Mouse (Mus musculus): Measurements from ENCODE around the gene Stam2. TPM values are rescaled to one million over a fixed set of nuclear protein-coding genes. Genes with fewer than 3 reads are reported as not detected.

Stam2 gene
- total and polyA plus RNA-seq, 2 experiments from 2014 or later, result 21.9 to 25.5 TPM

- Histone ChIP-seq H3K4me2 (ENCODE audit: low read depth, low read length) (no peak overlapping the region), H3K36me3 (ENCODE audit: insufficient read depth, low read length) (no peaks in the 10 kb centered on the region), H3K4me1 (ENCODE audit: insufficient read depth, low read length) (no peaks in the 10 kb centered on the region), H3K27me3 (ENCODE audit: insufficient read depth, low read length) (no peaks in the 10 kb centered on the region), H3K9me3 (ENCODE audit: low read length) (no peaks in the 10 kb centered on the region), H3K9ac (replicated peaks; ENCODE audit: low read length) (no peak overlapping the region), H3K27ac (no peak overlapping the region), H3K4me3 (ENCODE audit: low read length) (no peak overlapping the region)
- 89% methylated on average over 6 of the region's 6 CpGs for WGBS
- no peak for DNase-seq (ENCODE audit: low spot score)
- ATAC-seq, result no peak
- TF ChIP-seq CTCF (IDR thresholded peaks at IDR 0.05; ENCODE audit: low read depth), result no peak
Measured at GRCm38 (mm10) chr2:52668480-52668879, 73.6 kb downstream of the Stam2 start.

DNA sequence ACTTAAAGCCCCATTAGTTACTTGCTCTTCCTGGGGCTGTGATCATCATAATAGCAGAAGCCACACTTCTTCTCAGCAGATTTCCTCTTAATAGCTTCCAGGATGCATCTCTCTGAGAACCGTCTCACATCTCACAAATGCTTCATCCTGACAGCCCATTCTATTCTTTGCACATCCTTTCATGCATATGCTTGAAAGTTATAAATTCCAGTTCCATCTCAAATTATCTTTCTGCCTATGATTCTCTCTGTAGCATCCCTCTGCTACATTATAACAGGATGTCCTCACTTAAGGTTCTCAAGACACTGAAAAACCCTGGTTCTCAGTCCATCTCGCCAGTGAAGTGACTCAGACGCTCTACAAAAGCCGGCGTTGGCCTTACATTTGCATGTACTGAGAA is 85.4 kb downstream of the Stam2 start:
- H3K4me1 ChIP-seq (ENCODE audit: insufficient read depth, low read length), result no peaks in the 10 kb centered on the region
- no peak for ATAC-seq
- WGBS, result 89% methylated on average over 5 of the region's 5 CpGs
- no peaks in the 10 kb centered on the region for H3K27me3 ChIP-seq (ENCODE audit: insufficient read depth, low read length)
- no peak overlapping the region for H3K4me3 ChIP-seq (ENCODE audit: low read length)
- H3K36me3 ChIP-seq (ENCODE audit: insufficient read depth, low read length), result no peaks in the 10 kb centered on the region
- no peaks in the 10 kb centered on the region for H3K9me3 ChIP-seq (ENCODE audit: low read length)
- no peak for DNase-seq (ENCODE audit: low spot score)
- H3K27ac ChIP-seq, result no peak overlapping the region
- H3K4me2 ChIP-seq (ENCODE audit: low read depth, low read length), result no peak overlapping the region
- no peak for TF ChIP-seq CTCF (IDR thresholded peaks at IDR 0.05; ENCODE audit: low read depth)
- H3K9ac ChIP-seq (replicated peaks; ENCODE audit: low read length), result no peak overlapping the region

- Histone ChIP-seq H3K4me2 (ENCODE audit: low read depth, low read length) (no peak overlapping the region), H3K9me3 (ENCODE audit: low read length) (no peaks in the 10 kb centered on the region), H3K9ac (replicated peaks; ENCODE audit: low read length) (no peak overlapping the region), H3K4me3 (ENCODE audit: low read length) (no peak overlapping the region), H3K27ac (no peak overlapping the region), H3K4me1 (ENCODE audit: insufficient read depth, low read length) (no peaks in the 10 kb centered on the region), H3K27me3 (ENCODE audit: insufficient read depth, low read length) (no peaks in the 10 kb centered on the region), H3K36me3 (ENCODE audit: insufficient read depth, low read length) (no peaks in the 10 kb centered on the region)
- DNase-seq (ENCODE audit: low spot score) (no peak), ATAC-seq (no peak)
- no peak for TF ChIP-seq CTCF (IDR thresholded peaks at IDR 0.05; ENCODE audit: low read depth)
- 75% methylated on average over 4 of the region's 4 CpGs for WGBS
Measured at GRCm38 (mm10) chr2:52654541-52654940, 87.5 kb downstream of the Stam2 start.

DNA sequence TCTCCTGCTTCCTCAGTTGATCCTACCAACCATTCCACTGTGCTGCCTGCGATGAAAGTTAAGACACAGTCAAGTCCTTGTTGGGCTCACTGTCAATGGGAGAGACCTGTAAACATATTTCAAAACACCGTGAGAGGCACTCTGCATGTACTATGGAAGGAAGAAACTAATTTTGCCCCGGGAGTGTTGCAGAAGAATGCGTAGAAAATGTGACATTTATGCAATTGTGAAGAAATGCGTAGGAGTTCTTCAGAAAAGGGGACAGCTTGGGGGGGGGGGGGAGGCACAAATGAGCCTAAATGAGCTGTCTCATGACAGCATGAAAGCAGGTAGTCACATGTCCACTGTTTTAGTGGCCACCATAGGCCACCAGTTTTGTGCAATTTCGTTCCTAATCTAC is 90.5 kb downstream of the Stam2 start:
- H3K27me3 ChIP-seq (ENCODE audit: insufficient read depth, low read length), result no peaks in the 10 kb centered on the region
- 74% methylated on average over 6 of the region's 6 CpGs for WGBS
- no peak for ATAC-seq

DNA sequence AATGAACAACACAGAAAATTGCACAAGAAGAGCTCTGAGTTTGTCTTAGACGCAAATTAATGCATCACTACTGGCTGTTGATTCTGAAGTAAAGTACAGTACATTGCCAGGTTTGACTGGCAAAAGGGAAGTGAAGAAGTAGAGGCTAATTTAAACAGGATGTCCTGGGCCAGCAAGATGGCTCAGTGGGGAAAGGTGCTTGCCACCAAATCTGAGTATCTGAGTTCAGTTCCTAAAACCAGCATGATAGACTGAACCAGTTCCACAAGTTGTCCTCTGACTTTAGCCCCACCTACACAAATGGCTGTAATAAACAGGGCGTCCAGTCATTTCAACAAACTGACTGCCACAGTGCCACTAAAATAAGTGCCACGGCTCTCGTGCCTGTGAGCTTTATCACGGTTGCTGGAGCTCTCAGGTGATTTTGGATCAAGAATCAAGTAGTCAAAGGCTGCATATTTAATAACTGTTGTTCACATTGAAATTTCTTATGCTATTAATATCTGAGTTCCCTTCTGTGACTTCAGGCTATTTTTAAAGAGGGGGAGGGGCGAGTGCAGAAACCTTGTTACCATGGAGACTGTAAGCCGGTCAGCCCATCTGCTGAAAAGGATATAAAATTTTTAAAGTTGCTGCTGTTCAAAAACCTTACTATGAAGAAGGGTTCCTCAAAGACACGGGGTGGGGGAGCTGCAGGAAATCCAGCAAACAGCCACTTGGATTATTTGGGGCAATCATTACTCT is 94.7 kb downstream of the Stam2 start:
- 61% methylated on average over 8 of the region's 8 CpGs for WGBS
- DNase-seq (ENCODE audit: low spot score), result peak; percentile 51
- Histone ChIP-seq H3K9ac (replicated peaks; ENCODE audit: low read length) (no peak overlapping the region), H3K4me2 (ENCODE audit: low read depth, low read length) (no peak overlapping the region), H3K4me3 (ENCODE audit: low read length) (no peak overlapping the region), H3K9me3 (ENCODE audit: low read length) (no peaks in the 10 kb centered on the region), H3K27ac (no peak overlapping the region), H3K27me3 (ENCODE audit: insufficient read depth, low read length) (no peaks in the 10 kb centered on the region), H3K4me1 (ENCODE audit: insufficient read depth, low read length) (no peaks in the 10 kb centered on the region), H3K36me3 (ENCODE audit: insufficient read depth, low read length) (no peaks in the 10 kb centered on the region)
- TF ChIP-seq CTCF (IDR thresholded peaks at IDR 0.05; ENCODE audit: low read depth), result no peak
- peak; percentile 58; the same call in 1 of the 2 replicates for ATAC-seq

More for the DNA sequence above, 90.5 kb downstream of the Stam2 start:
- DNase-seq (ENCODE audit: low spot score), result no peak
- Histone ChIP-seq H3K27ac (no peak overlapping the region), H3K4me1 (ENCODE audit: insufficient read depth, low read length) (no peaks in the 10 kb centered on the region), H3K9me3 (ENCODE audit: low read length) (no peaks in the 10 kb centered on the region), H3K4me2 (ENCODE audit: low read depth, low read length) (no peak overlapping the region), H3K36me3 (ENCODE audit: insufficient read depth, low read length) (no peaks in the 10 kb centered on the region), H3K9ac (replicated peaks; ENCODE audit: low read length) (no peak overlapping the region), H3K4me3 (ENCODE audit: low read length) (no peak overlapping the region)
- no peak for TF ChIP-seq CTCF (IDR thresholded peaks at IDR 0.05; ENCODE audit: low read depth)

GRCm38 (mm10) chr2:52643657-52644056 is 98.4 kb downstream of the Stam2 start:
- Histone ChIP-seq H3K4me3 (ENCODE audit: low read length) (no peak overlapping the region), H3K36me3 (ENCODE audit: insufficient read depth, low read length) (no peaks in the 10 kb centered on the region), H3K4me2 (ENCODE audit: low read depth, low read length) (no peak overlapping the region), H3K9ac (replicated peaks; ENCODE audit: low read length) (no peak overlapping the region), H3K9me3 (ENCODE audit: low read length) (no peaks in the 10 kb centered on the region), H3K4me1 (ENCODE audit: insufficient read depth, low read length) (no peaks in the 10 kb centered on the region), H3K27me3 (ENCODE audit: insufficient read depth, low read length) (no peaks in the 10 kb centered on the region), H3K27ac (no peak overlapping the region)
- no peak for ATAC-seq
- DNase-seq (ENCODE audit: low spot score), result no peak
- WGBS, result 87% methylated on average over 6 of the region's 6 CpGs
- no peak for TF ChIP-seq CTCF (IDR thresholded peaks at IDR 0.05; ENCODE audit: low read depth)

Other genes starting within 250 kb of the Stam2 start
- gene Cacnb4, start 65.5 kb downstream of the Stam2 start, total RNA-seq (2014; rRNA removed), result 8.6 and 9.7 TPM in 2 replicates
- 12.8 and 14.7 TPM in 2 replicates for gene Cacnb4, start 65.5 kb downstream of the Stam2 start, polyA plus RNA-seq (2015; fragmentation: Nextera tagmentation; extraction: Ambion mirVana)
- 25.2 and 27.6 TPM in 2 replicates for gene Fmnl2, start 115.6 kb upstream of the Stam2 start, total RNA-seq (2014; rRNA removed)
- 9.3 and 9.9 TPM in 2 replicates for gene Fmnl2, start 115.6 kb upstream of the Stam2 start, polyA plus RNA-seq (2015; fragmentation: Nextera tagmentation; extraction: Ambion mirVana)

Measured in hindbrain, postnatal 0 days (tissue).